Mouse (Mus musculus): ENCODE data around the gene Eef1akmt1. TPM values are rescaled to one million over a fixed set of nuclear protein-coding genes. Genes with fewer than 3 reads are reported as not detected.

Eef1akmt1 gene
- polyA plus RNA-seq, 1 experiment = 18.2 TPM

DNA sequence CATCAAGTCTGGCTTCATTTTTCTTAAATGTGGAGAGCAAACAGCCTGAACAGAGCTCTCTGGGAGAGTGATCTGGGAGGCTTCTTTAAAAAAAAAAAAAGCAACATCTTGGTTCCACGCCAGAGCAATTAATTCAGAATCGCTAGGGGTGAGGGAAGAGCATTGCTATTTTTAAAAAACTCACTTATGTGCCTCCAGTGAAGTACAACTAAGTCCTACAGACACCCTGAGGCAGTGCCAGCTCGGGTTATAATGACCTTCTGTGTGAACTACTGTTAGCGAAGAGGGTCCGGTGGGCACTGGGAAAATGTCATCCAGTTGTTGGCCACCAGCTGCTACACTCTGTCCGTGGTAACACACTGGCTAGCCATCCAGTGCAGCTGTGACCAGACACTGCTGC lies 35.8 kb downstream of the Eef1akmt1 start:
- DNase-seq = no peak
- 47% methylated on average over 6 of the region's 6 CpGs for WGBS

DNA sequence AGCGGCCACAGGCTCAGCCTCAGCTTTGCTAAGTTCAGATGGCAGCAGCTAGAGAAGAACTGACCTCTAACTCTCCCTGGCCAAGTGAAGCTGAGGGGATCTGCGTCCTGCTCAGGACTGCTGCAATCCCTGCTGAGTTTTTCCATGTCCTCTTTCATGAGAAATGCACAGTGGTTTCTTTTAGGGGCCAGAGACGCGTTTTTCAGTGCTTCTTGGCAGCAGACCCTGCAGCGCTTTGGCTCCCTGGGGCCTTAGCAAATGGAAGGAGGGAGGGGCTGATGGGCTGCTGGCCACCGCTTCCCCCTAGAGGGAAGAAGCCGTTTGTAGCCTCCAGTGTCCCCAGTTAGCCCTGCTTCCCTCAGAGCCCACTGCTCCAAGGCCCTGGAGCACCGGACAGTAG lies 36.5 kb downstream of the Eef1akmt1 start:
- DNase-seq = no peak
- TF ChIP-seq CTCF (IDR thresholded peaks at IDR 0.05; ENCODE audit: insufficient read depth, low read length) (no peak), POLR2A (IDR thresholded peaks at IDR 0.05; ENCODE audit: borderline replicate concordance, extremely low read depth, low read depth, low read length) (no peak)
- WGBS = 30% methylated on average over 8 of the region's 8 CpGs
- peaks cover 13% of the 10 kb centered on the region for H3K4me1 ChIP-seq (ENCODE audit: control insufficient read depth, insufficient read depth, low read length)
- H3K4me3 ChIP-seq (replicated peaks; ENCODE audit: extremely low read depth, low read depth, low read length) = no peak overlapping the region

More for the DNA sequence above, 35.8 kb downstream of the Eef1akmt1 start:
- no peak overlapping the region for H3K4me3 ChIP-seq (replicated peaks; ENCODE audit: extremely low read depth, low read depth, low read length)
- peaks cover 13% of the 10 kb centered on the region for H3K4me1 ChIP-seq (ENCODE audit: control insufficient read depth, insufficient read depth, low read length)
- TF ChIP-seq CTCF (IDR thresholded peaks at IDR 0.05; ENCODE audit: insufficient read depth, low read length) = no peak
- no peak for TF ChIP-seq POLR2A (IDR thresholded peaks at IDR 0.05; ENCODE audit: borderline replicate concordance, extremely low read depth, low read depth, low read length)

- no peak for TF ChIP-seq CTCF (IDR thresholded peaks at IDR 0.05; ENCODE audit: insufficient read depth, low read length)
- TF ChIP-seq POLR2A (IDR thresholded peaks at IDR 0.05; ENCODE audit: borderline replicate concordance, extremely low read depth, low read depth, low read length) = no peak
- H3K4me3 ChIP-seq (replicated peaks; ENCODE audit: extremely low read depth, low read depth, low read length) = no peak overlapping the region
- 51% methylated on average over 5 of the region's 5 CpGs for WGBS
- no peak for DNase-seq
- peaks cover 15% of the 10 kb centered on the region for H3K4me1 ChIP-seq (ENCODE audit: control insufficient read depth, insufficient read depth, low read length)
Observed at GRCm38 (mm10) chr14:57534346-57534745, 37.1 kb downstream of the Eef1akmt1 start.

GRCm38 (mm10) chr14:57533841-57534240 lies 37.6 kb downstream of the Eef1akmt1 start:
- TF ChIP-seq CTCF (IDR thresholded peaks at IDR 0.05; ENCODE audit: insufficient read depth, low read length) = no peak
- no peak for TF ChIP-seq POLR2A (IDR thresholded peaks at IDR 0.05; ENCODE audit: borderline replicate concordance, extremely low read depth, low read depth, low read length)
- DNase-seq = no peak
- no peak overlapping the region for H3K4me3 ChIP-seq (replicated peaks; ENCODE audit: extremely low read depth, low read depth, low read length)
- 64% methylated on average over 11 of the region's 11 CpGs for WGBS
- H3K4me1 ChIP-seq (ENCODE audit: control insufficient read depth, insufficient read depth, low read length) = peaks cover 15% of the 10 kb centered on the region

GRCm38 (mm10) chr14:57533214-57533613 lies 38.2 kb downstream of the Eef1akmt1 start:
- peaks cover 15% of the 10 kb centered on the region for H3K4me1 ChIP-seq (ENCODE audit: control insufficient read depth, insufficient read depth, low read length)
- TF ChIP-seq CTCF (IDR thresholded peaks at IDR 0.05; ENCODE audit: insufficient read depth, low read length) (peak; percentile 81), POLR2A (IDR thresholded peaks at IDR 0.05; ENCODE audit: borderline replicate concordance, extremely low read depth, low read depth, low read length) (no peak)
- 59% methylated on average over 3 of the region's 3 CpGs for WGBS
- H3K4me3 ChIP-seq (replicated peaks; ENCODE audit: extremely low read depth, low read depth, low read length) = no peak overlapping the region
- peak; percentile 64 for DNase-seq

DNA sequence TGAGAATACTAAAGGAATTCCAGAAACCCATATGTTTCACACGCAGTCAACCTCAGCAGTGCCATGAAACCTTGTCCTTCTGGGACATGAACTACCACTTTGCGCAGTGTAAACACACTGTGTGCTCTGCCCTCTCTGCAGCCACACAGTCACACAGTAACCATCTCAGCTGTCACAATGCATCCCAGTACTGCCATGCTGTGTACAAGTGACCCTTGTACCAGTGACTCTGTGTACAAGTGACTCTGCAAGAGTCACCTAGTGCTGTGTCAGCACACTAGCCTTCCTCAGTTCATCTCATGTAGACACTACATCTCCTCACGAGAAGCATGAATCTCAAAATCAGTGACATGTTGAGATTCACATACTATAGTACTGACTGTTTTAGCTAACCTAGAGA lies 38.8 kb downstream of the Eef1akmt1 start:
- TF ChIP-seq POLR2A (IDR thresholded peaks at IDR 0.05; ENCODE audit: borderline replicate concordance, extremely low read depth, low read depth, low read length) (no peak), CTCF (IDR thresholded peaks at IDR 0.05; ENCODE audit: insufficient read depth, low read length) (no peak)
- WGBS = 92% methylated on average over 3 of the region's 3 CpGs
- H3K4me3 ChIP-seq (replicated peaks; ENCODE audit: extremely low read depth, low read depth, low read length) = no peak overlapping the region
- peaks cover 15% of the 10 kb centered on the region for H3K4me1 ChIP-seq (ENCODE audit: control insufficient read depth, insufficient read depth, low read length)
- no peak for DNase-seq

DNA sequence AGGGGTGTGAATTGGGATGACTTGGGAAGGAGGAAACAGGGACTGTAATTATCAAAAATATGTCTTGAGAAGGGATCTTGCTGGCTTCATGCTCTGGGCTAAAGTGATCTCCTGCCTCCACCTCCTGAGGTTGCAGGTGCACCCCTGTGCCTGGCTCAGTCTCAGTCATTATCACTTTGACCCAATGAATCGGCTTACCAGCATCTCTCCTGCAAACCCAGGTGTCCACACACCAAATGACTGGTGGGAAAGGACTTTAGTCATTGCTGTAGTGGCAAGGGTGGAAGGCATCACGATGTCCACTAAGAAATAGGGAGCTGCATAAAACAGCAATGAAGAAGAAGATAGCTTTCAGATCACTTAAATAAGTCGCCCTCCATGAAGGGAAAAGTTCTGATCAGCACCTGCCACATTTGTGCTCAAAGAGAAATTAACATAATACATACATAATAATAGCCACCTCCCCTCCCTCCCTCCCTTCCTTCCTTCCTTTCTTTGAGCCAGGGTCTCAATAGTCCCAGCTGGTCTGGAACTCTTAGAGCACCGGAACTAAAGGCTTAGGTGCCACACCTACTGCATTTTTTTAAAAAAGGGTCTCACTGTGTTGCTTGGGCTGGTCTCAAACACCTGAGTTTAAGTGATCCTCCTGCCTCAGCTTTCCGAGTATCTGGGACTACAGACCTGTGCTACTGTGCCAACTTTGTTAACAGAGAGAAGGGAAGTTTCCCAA lies 41.5 kb downstream of the Eef1akmt1 start:
- H3K4me1 ChIP-seq (ENCODE audit: control insufficient read depth, insufficient read depth, low read length) = peaks cover 7% of the 10 kb centered on the region; the same call in 1 of the 2 replicates
- H3K4me3 ChIP-seq (replicated peaks; ENCODE audit: extremely low read depth, low read depth, low read length) = no peak overlapping the region
- TF ChIP-seq POLR2A (IDR thresholded peaks at IDR 0.05; ENCODE audit: borderline replicate concordance, extremely low read depth, low read depth, low read length) (no peak), CTCF (IDR thresholded peaks at IDR 0.05; ENCODE audit: insufficient read depth, low read length) (no peak)
- 65% methylated on average over 5 of the region's 5 CpGs for whole genome bisulfite sequencing
- no peak for DNase-seq

- Histone ChIP-seq H3K4me1 (ENCODE audit: control insufficient read depth, insufficient read depth, low read length) (peaks cover 2% of the 10 kb centered on the region; the same call in 1 of the 2 replicates), H3K4me3 (replicated peaks; ENCODE audit: extremely low read depth, low read depth, low read length) (no peak overlapping the region)
- WGBS = 45% methylated on average over 10 of the region's 10 CpGs
- DNase-seq = no peak
- TF ChIP-seq CTCF (IDR thresholded peaks at IDR 0.05; ENCODE audit: insufficient read depth, low read length) = no peak
- TF ChIP-seq POLR2A (IDR thresholded peaks at IDR 0.05; ENCODE audit: borderline replicate concordance, extremely low read depth, low read depth, low read length) = no peak
Observed at GRCm38 (mm10) chr14:57529086-57529785, 42.2 kb downstream of the Eef1akmt1 start.

- TF ChIP-seq POLR2A (IDR thresholded peaks at IDR 0.05; ENCODE audit: borderline replicate concordance, extremely low read depth, low read depth, low read length) (no peak), CTCF (IDR thresholded peaks at IDR 0.05; ENCODE audit: insufficient read depth, low read length) (no peak)
Observed at GRCm38 (mm10) chr14:57527598-57527997, 43.8 kb downstream of the Eef1akmt1 start.

More at GRCm38 (mm10) chr14:57527598-57527997, 43.8 kb downstream of the Eef1akmt1 start:
- peaks cover 2% of the 10 kb centered on the region; the same call in 1 of the 2 replicates for H3K4me1 ChIP-seq (ENCODE audit: control insufficient read depth, insufficient read depth, low read length)
- DNase-seq = no peak
- H3K4me3 ChIP-seq (replicated peaks; ENCODE audit: extremely low read depth, low read depth, low read length) = no peak overlapping the region
- 37% methylated on average over 2 of the region's 2 CpGs for WGBS
